Mouse (Mus musculus) ES-Bruce4 (cell line): ENCODE measurements at regions not wholly inside any gene's neighbourhood (a gene's known extent, or its start where the extent isn't known, plus 50 kb on each side); places are given as distances from the start of the nearest gene placed in this dataset.

Experiments used
- H3K27ac ChIP-seq: 2 replicates; pipeline ENCODE4 v1.5.1; 2012; ENCODE audit warnings: low read length, inconsistent platforms; ENCODE audit not compliant: insufficient read depth
- H3K27me3 ChIP-seq: 2 replicates; pipeline ENCODE4 v1.6.1; 2012; ENCODE audit warnings: mild to moderate bottlenecking, low read length, inconsistent platforms; ENCODE audit not compliant: control insufficient read depth, poor library complexity, insufficient read depth, severe bottlenecking
- H3K36me3 ChIP-seq: 2 replicates; pipeline ENCODE4 v1.6.1; 2012; ENCODE audit warnings: inconsistent platforms, mild to moderate bottlenecking, low read length, moderate library complexity; ENCODE audit not compliant: control insufficient read depth, poor library complexity, insufficient read depth, severe bottlenecking
- H3K4me1 ChIP-seq: one replicate; pipeline ENCODE4 v1.8.1; 2011; ENCODE audit warnings: low read length; ENCODE audit not compliant: control insufficient read depth, insufficient read depth
- H3K4me3 ChIP-seq: 2 replicates; pipeline ENCODE4 v1.5.1; 2011; ENCODE audit warnings: low read depth, mild to moderate bottlenecking, low read length
- H3K9ac ChIP-seq: 2 replicates; pipeline ENCODE4 v1.6.1; 2012; ENCODE audit warnings: low read depth, mild to moderate bottlenecking, inconsistent platforms; ENCODE audit not compliant: poor library complexity, severe bottlenecking
- H3K9me3 ChIP-seq: replicated peaks from 2 replicates; pipeline ENCODE4 v1.6.1; 2012; ENCODE audit warnings: mild to moderate bottlenecking, low read length, inconsistent platforms; ENCODE audit not compliant: control insufficient read depth, poor library complexity, insufficient read depth, severe bottlenecking
- CTCF ChIP-seq: IDR thresholded peaks from one replicate; pipeline ENCODE4 v1.8.1; 2011; ENCODE audit warnings: low read depth, low read length
- EP300 ChIP-seq: IDR thresholded peaks from 2 replicates; pipeline ENCODE4 v1.6.1; 2011; ENCODE audit warnings: low read depth, low read length; ENCODE audit not compliant: insufficient read depth
- POLR2A ChIP-seq: IDR thresholded peaks from one replicate; pipeline ENCODE4 v1.8.1; 2011; ENCODE audit warnings: low read length; ENCODE audit not compliant: insufficient read depth

DNA sequence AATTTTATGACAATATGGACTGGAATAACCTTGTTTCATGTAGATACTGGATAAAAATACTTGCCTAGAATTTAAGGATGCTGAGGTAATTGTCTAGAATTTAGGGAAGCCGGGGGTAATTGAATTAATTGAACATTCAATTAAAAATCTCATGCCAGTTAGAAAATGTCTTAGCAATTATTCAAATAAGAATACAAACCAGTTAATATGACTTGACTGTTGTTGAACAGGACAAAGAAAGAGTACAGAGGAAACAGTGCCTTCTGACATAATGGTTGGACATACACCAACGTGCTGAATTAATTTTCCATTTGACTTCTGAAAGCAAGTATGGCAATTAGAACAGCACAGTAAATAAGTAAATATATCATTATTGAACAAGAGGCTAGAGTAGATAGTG is 377.4 kb upstream of the Vrk2 start:
- Histone ChIP-seq H3K4me1 (no peaks in the 10 kb centered on the region), H3K9ac (no peak overlapping the region), H3K4me3 (no peak overlapping the region), H3K27ac (no peak overlapping the region), H3K9me3 (no peaks in the 10 kb centered on the region), H3K36me3 (no peaks in the 10 kb centered on the region), H3K27me3 (no peaks in the 10 kb centered on the region)
- TF ChIP-seq CTCF (no peak), POLR2A (no peak), EP300 (no peak)

- no peaks in the 10 kb centered on the region; the same call in 1 of the 2 replicates for H3K9me3 ChIP-seq
- H3K9ac ChIP-seq: no peak overlapping the region
- peaks cover under 1% of the 10 kb centered on the region for H3K4me1 ChIP-seq
- no peaks in the 10 kb centered on the region for H3K36me3 ChIP-seq
- H3K27me3 ChIP-seq: no peaks in the 10 kb centered on the region
- H3K4me3 ChIP-seq: no peak overlapping the region
- no peak overlapping the region for H3K27ac ChIP-seq
- no peak for TF ChIP-seq POLR2A
- TF ChIP-seq EP300: no peak
- TF ChIP-seq CTCF: no peak
Observed at GRCm38 (mm10) chr11:26967427-26967826, 373.6 kb upstream of the Vrk2 start.

DNA sequence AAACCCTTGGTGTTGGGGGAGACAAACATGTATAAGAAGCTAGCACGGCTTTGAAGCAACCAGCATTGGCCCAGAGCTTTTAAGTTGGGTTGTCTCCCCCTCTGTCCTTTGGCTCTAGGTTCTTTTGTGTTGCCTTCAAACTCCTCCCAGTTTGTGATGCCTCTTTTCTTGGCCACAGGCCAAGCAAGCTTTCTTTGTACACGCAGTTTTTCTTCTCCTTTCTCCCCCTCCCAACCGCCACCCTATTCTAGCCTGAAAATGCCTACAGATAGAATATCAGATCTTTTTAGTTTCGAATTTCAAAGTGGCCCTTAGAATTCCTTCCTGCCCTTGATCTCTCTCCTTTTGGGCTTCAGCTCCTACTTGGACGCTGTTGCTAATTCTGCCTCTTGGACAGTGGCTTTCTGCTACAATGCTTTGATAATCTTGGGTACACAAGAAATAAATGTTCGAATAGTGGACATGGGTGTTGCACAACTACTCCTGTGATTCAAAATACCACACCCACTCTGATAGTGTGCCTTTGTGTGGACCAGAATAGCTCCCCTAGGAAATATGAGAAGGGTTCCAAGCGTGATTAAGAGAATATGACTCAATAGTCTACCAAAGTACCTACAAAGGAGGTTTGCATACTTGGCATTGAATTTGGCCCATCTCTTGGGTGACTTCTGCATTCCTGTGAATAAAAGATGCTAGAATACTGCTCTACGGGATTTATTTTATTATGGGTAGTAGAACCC is 369.3 kb upstream of the Vrk2 start:
- Histone ChIP-seq H3K9ac (no peak overlapping the region), H3K9me3 (no peaks in the 10 kb centered on the region; the same call in 1 of the 2 replicates)

GRCm38 (mm10) chr11:26962040-26962927 is 368.5 kb upstream of the Vrk2 start:
- Histone ChIP-seq H3K27ac (no peak overlapping the region), H3K27me3 (no peaks in the 10 kb centered on the region), H3K4me3 (no peak overlapping the region), H3K9me3 (no peaks in the 10 kb centered on the region; the same call in 1 of the 2 replicates), H3K4me1 (peaks cover 3% of the 10 kb centered on the region), H3K36me3 (no peaks in the 10 kb centered on the region), H3K9ac (no peak overlapping the region)
- no peak for TF ChIP-seq EP300
- no peak for TF ChIP-seq POLR2A
- TF ChIP-seq CTCF: no peak

More for the DNA sequence above, 369.3 kb upstream of the Vrk2 start:
- H3K4me1 ChIP-seq: peaks cover 3% of the 10 kb centered on the region
- H3K4me3 ChIP-seq: no peak overlapping the region
- no peaks in the 10 kb centered on the region for H3K36me3 ChIP-seq
- H3K27me3 ChIP-seq: no peaks in the 10 kb centered on the region
- H3K27ac ChIP-seq: no peak overlapping the region
- TF ChIP-seq CTCF (no peak), EP300 (no peak), POLR2A (no peak)

GRCm38 (mm10) chr11:26961336-26961980 is 367.7 kb upstream of the Vrk2 start:
- Histone ChIP-seq H3K9ac (no peak overlapping the region), H3K27me3 (no peaks in the 10 kb centered on the region), H3K4me3 (no peak overlapping the region), H3K9me3 (no peaks in the 10 kb centered on the region; the same call in 1 of the 2 replicates), H3K4me1 (peaks cover 3% of the 10 kb centered on the region), H3K36me3 (no peaks in the 10 kb centered on the region), H3K27ac (no peak overlapping the region)
- peak; percentile 90 for TF ChIP-seq CTCF
- no peak for TF ChIP-seq POLR2A

DNA sequence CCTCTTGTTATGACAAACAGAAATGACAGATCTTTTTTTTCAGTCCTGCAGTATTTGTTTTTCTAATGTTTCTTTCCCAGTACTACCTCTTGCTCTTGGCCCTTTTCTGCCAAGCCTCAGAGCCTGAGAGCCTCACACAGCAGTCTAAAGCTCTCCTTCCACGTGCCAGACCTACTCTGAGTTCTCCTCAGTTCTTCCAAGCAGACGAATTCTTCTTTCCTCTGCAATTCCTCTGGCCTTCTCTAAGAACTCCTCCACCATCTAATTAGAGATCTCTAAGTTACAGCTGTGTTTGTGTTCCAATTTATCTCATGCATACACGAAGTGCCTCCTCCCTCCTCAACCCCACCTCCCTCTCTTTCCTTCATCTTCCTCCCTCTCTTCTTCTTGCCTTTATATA is 362.4 kb upstream of the Vrk2 start:
- no peaks in the 10 kb centered on the region for H3K9me3 ChIP-seq

More for the DNA sequence above, 362.4 kb upstream of the Vrk2 start:
- no peak overlapping the region for H3K27ac ChIP-seq
- no peak overlapping the region for H3K9ac ChIP-seq
- H3K4me1 ChIP-seq: no peaks in the 10 kb centered on the region
- TF ChIP-seq CTCF (no peak), EP300 (no peak), POLR2A (no peak)
- H3K36me3 ChIP-seq: no peaks in the 10 kb centered on the region
- no peak overlapping the region for H3K4me3 ChIP-seq
- no peaks in the 10 kb centered on the region for H3K27me3 ChIP-seq
